Mouse (Mus musculus) MEL (cell line): ENCODE data around the gene Ndufb6. TPM values are rescaled to one million over a fixed set of nuclear protein-coding genes. Genes with fewer than 3 reads are reported as not detected.

Source experiments
- DNase-seq: peaks from one replicate; pipeline ENCODE4 v3.0.0; 2011; ENCODE audit warnings: low read depth, low spot score
- H3K27ac ChIP-seq: 2 replicates; pipeline ENCODE4 v1.5.1; 2012; ENCODE audit warnings: low read depth, mild to moderate bottlenecking, control low read depth, low read length, moderate library complexity; ENCODE audit not compliant: control insufficient read depth
- H3K27me3 ChIP-seq, 2 experiments: fragments of 150-350 bp in 1 of 2; sonication (generic) in 1 of 2; 2 replicates each; pipeline ENCODE4 v1.6.1; 2012; ENCODE audit warnings: low read length in 2 of 2, mild to moderate bottlenecking in 2 of 2, improper control_type of control experiment in 1 of 2, moderate library complexity in 1 of 2; ENCODE audit not compliant: insufficient read depth in 2 of 2, control insufficient read depth in 1 of 2
- H3K36me3 ChIP-seq, 2 experiments: 2 replicates each; pipeline ENCODE4 v1.6.1; 2012 to 2014; ENCODE audit warnings: low read length in 2 of 2, improper control_type of control experiment in 1 of 2, inconsistent platforms in 1 of 2, mild to moderate bottlenecking in 1 of 2; ENCODE audit not compliant: insufficient read depth in 2 of 2, control insufficient read depth in 1 of 2
- H3K4me1 ChIP-seq, 2 experiments: fragments of 150-350 bp in 1 of 2; sonication (generic) in 1 of 2; 2 replicates each; pipeline ENCODE4 v1.6.1; 2012; ENCODE audit warnings: low read length in 2 of 2, improper control_type of control experiment in 1 of 2, mild to moderate bottlenecking in 1 of 2; ENCODE audit not compliant: insufficient read depth in 2 of 2, control insufficient read depth in 1 of 2
- H3K4me3 ChIP-seq, 2 experiments: fragments of 150-350 bp in 1 of 2; sonication (generic) in 1 of 2; 2 replicates each; pipeline ENCODE4 v1.5.1; 2012; ENCODE audit warnings: low read depth in 2 of 2, low read length in 2 of 2, mild to moderate bottlenecking in 2 of 2, moderate library complexity in 2 of 2, control low read depth in 1 of 2, improper control_type of control experiment in 1 of 2; ENCODE audit not compliant: control insufficient read depth in 1 of 2, insufficient read depth in 1 of 2
- H3K79me2 ChIP-seq: 2 replicates; pipeline ENCODE4 v1.6.1; 2012; ENCODE audit warnings: mild to moderate bottlenecking, low read length, moderate library complexity; ENCODE audit not compliant: control insufficient read depth, poor library complexity, insufficient read depth
- H3K9ac ChIP-seq: 2 replicates; pipeline ENCODE4 v1.6.1; 2012; ENCODE audit warnings: low read depth, mild to moderate bottlenecking, control low read depth, low read length, moderate library complexity; ENCODE audit not compliant: control insufficient read depth, poor library complexity, severe bottlenecking
- H3K9me3 ChIP-seq: fragments of 150-350 bp; sonication (generic); replicated peaks from 2 replicates; pipeline ENCODE4 v1.6.1; 2012; ENCODE audit warnings: mild to moderate bottlenecking, low read length, improper control_type of control experiment, moderate library complexity; ENCODE audit not compliant: insufficient read depth
- CHD1 ChIP-seq: IDR thresholded peaks from 2 replicates; pipeline ENCODE4 v1.6.1; 2012; ENCODE audit warnings: low read depth, mild to moderate bottlenecking, inconsistent platforms, low read length, improper control_type of control experiment
- CTCF ChIP-seq, 3 experiments: IDR thresholded peaks in 2 of 3; conservative IDR thresholded peaks in 1 of 3; 2 replicates each; pipeline ENCODE4 v1.5.1; 2011 to 2012; ENCODE audit warnings: low read length in 3 of 3, low read depth in 2 of 3, mild to moderate bottlenecking in 2 of 3, improper control_type of control experiment in 1 of 3, inconsistent platforms in 1 of 3, mixed read lengths in 1 of 3, moderate library complexity in 1 of 3; ENCODE audit not compliant: control insufficient read depth in 1 of 3, insufficient read depth in 1 of 3, poor library complexity in 1 of 3, severe bottlenecking in 1 of 3
- E2F4 ChIP-seq: IDR thresholded peaks from 2 replicates; pipeline ENCODE4 v1.6.1; 2011; ENCODE audit warnings: low read depth, low read length, improper control_type of control experiment, borderline replicate concordance
- ELF1 ChIP-seq: IDR thresholded peaks from 2 replicates; pipeline ENCODE4 v1.6.1; 2014; ENCODE audit warnings: low read depth, mild to moderate bottlenecking, inconsistent platforms, low read length, improper control_type of control experiment, moderate library complexity
- EP300 ChIP-seq, 2 experiments: IDR thresholded peaks; 2 replicates each; pipeline ENCODE4 v1.6.1; 2011; ENCODE audit warnings: improper control_type of control experiment in 2 of 2, low read length in 2 of 2, low read depth in 1 of 2, mild to moderate bottlenecking in 1 of 2
- ETS1 ChIP-seq: IDR thresholded peaks from 2 replicates; pipeline ENCODE4 v1.6.1; 2012; ENCODE audit warnings: low read depth, mild to moderate bottlenecking, inconsistent platforms, low read length, improper control_type of control experiment, moderate library complexity
- GABPA ChIP-seq: IDR thresholded peaks from 2 replicates; pipeline ENCODE4 v1.6.1; 2012; ENCODE audit warnings: low read depth, mild to moderate bottlenecking, inconsistent platforms, low read length, improper control_type of control experiment, moderate library complexity
- GATA1 ChIP-seq: IDR thresholded peaks from 2 replicates; pipeline ENCODE4 v1.6.1; 2011; ENCODE audit warnings: low read depth, low read length, improper control_type of control experiment
- JUND ChIP-seq: IDR thresholded peaks from 2 replicates; pipeline ENCODE4 v1.6.1; 2011; ENCODE audit warnings: low read depth, mild to moderate bottlenecking, improper control_type of control experiment, low read length
- KAT2A ChIP-seq: conservative IDR thresholded peaks from 2 replicates; pipeline ENCODE4 v1.6.1; 2012; ENCODE audit warnings: low read depth, low read length, improper control_type of control experiment, inconsistent platforms
- MAFK ChIP-seq: IDR thresholded peaks from 2 replicates; pipeline ENCODE4 v1.6.1; 2011; ENCODE audit warnings: low read depth, mild to moderate bottlenecking, low read length, improper control_type of control experiment, borderline replicate concordance
- MEF2A ChIP-seq: IDR thresholded peaks from 2 replicates; pipeline ENCODE4 v1.6.1; 2014; ENCODE audit warnings: low read depth, mild to moderate bottlenecking, inconsistent platforms, low read length, improper control_type of control experiment; ENCODE audit not compliant: poor library complexity, insufficient replicate concordance, severe bottlenecking; ENCODE audit errors: extremely low read depth
- MXI1 ChIP-seq: IDR thresholded peaks from 2 replicates; pipeline ENCODE4 v1.6.1; 2011; ENCODE audit warnings: mild to moderate bottlenecking, low read depth, low read length, improper control_type of control experiment
- MYB ChIP-seq: IDR thresholded peaks from 2 replicates; pipeline ENCODE4 v1.6.1; 2011; ENCODE audit warnings: mild to moderate bottlenecking, low read depth, low read length, improper control_type of control experiment
- NELFE ChIP-seq: IDR thresholded peaks from 2 replicates; pipeline ENCODE4 v1.6.1; 2011; ENCODE audit warnings: low read depth, low read length, improper control_type of control experiment
- RAD21 ChIP-seq: IDR thresholded peaks from 2 replicates; pipeline ENCODE4 v1.6.1; 2011; ENCODE audit warnings: mild to moderate bottlenecking, low read depth, low read length, improper control_type of control experiment
- SMC3 ChIP-seq: IDR thresholded peaks from 2 replicates; pipeline ENCODE4 v1.6.1; 2011; ENCODE audit warnings: low read depth, low read length, improper control_type of control experiment
- TAL1 ChIP-seq: IDR thresholded peaks from 2 replicates; pipeline ENCODE4 v1.6.1; 2012; ENCODE audit warnings: mild to moderate bottlenecking, inconsistent platforms, low read length, moderate library complexity, mixed read lengths
- TCF12 ChIP-seq: IDR thresholded peaks from 2 replicates; pipeline ENCODE4 v1.6.1; 2014; ENCODE audit warnings: low read depth, mild to moderate bottlenecking, inconsistent platforms, low read length, improper control_type of control experiment, moderate library complexity
- UBTF ChIP-seq: IDR thresholded peaks from 2 replicates; pipeline ENCODE4 v1.6.1; 2012; ENCODE audit warnings: low read depth, mild to moderate bottlenecking, inconsistent platforms, low read length, improper control_type of control experiment, moderate library complexity, borderline replicate concordance; ENCODE audit not compliant: insufficient read depth
- USF1 ChIP-seq: IDR thresholded peaks from 2 replicates; pipeline ENCODE4 v1.6.1; 2014; ENCODE audit warnings: low read depth, mild to moderate bottlenecking, inconsistent platforms, low read length, improper control_type of control experiment, moderate library complexity
- USF2 ChIP-seq, 2 experiments: IDR thresholded peaks; 2 replicates each; pipeline ENCODE4 v1.6.1; 2011 to 2012; ENCODE audit warnings: improper control_type of control experiment in 2 of 2, low read length in 2 of 2, borderline replicate concordance in 1 of 2, inconsistent platforms in 1 of 2, low read depth in 1 of 2, mild to moderate bottlenecking in 1 of 2; ENCODE audit not compliant: insufficient read depth in 1 of 2
- ZC3H11A ChIP-seq: IDR thresholded peaks from 2 replicates; pipeline ENCODE4 v1.6.1; 2012; ENCODE audit warnings: low read depth, mild to moderate bottlenecking, inconsistent platforms, low read length, improper control_type of control experiment
- ZKSCAN1 ChIP-seq: IDR thresholded peaks from 2 replicates; pipeline ENCODE4 v1.6.1; 2012; ENCODE audit warnings: low read depth, mild to moderate bottlenecking, inconsistent platforms, low read length, improper control_type of control experiment, moderate library complexity
- ZNF384 ChIP-seq: IDR thresholded peaks from 2 replicates; pipeline ENCODE4 v1.6.1; 2012; ENCODE audit warnings: low read depth, mild to moderate bottlenecking, inconsistent platforms, low read length, improper control_type of control experiment
- polyA plus RNA-seq, 2 experiments: library from polyadenylated mRNA; stranded (reverse) in 1 of 2; unstranded in 1 of 2; fragments of >175 nt in 1 of 2; fragments of >200 nt in 1 of 2; gene quantifications; 2 replicates each; pipeline versions ENCODE4 v1.2.1 to v1.2.4; 2012; ENCODE audit warnings: low replicate concordance in 2 of 2, low read depth in 1 of 2; ENCODE audit not compliant: insufficient read length in 2 of 2, insufficient read depth in 1 of 2, missing spikeins in 1 of 2
- total RNA-seq: library from RNA; depleted of rRNA; stranded (reverse); fragments of 300-350 nt; gene quantifications from 2 replicates; pipeline ENCODE4 v1.2.3, GENCODE M21; 2012

Gene Ndufb6
- total and polyA plus RNA-seq, 3 experiments = 146 to 229 TPM; not detected in 1

DNA sequence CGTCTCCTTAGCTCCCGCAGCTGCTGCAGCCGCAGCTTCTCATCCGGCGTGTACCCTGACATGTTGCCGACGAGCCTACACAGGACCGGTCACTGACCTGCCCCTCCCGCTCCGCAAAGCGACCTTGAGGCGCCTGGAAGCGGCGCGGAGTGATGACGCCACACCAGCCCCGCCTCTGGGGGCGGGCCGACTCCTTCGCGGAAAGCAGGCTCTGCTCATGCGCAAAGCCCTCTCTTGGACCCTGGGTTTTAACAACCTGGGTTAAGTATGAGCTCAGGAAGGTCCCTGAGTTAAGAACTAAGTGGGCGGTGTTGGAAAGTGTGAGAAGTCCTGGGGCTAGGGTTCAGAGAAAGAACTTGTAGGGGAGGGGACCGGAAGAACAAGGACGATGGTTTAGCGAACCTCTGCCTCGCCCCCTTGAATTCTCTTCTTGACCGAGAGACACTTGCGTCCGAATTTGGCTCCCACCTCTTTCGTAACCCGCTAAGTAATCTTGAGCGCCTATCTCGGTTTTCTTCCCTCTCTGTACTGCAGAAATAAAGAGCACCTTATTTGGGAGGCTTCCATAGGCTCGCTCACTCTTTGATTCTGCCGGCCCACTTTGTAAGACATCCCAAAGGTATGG lies at the start of gene Ndufb6 (continued):
- no peak for TF ChIP-seq ETS1
- TF ChIP-seq ELF1 = peak; percentile 84
- TF ChIP-seq CHD1 = no peak

DNA sequence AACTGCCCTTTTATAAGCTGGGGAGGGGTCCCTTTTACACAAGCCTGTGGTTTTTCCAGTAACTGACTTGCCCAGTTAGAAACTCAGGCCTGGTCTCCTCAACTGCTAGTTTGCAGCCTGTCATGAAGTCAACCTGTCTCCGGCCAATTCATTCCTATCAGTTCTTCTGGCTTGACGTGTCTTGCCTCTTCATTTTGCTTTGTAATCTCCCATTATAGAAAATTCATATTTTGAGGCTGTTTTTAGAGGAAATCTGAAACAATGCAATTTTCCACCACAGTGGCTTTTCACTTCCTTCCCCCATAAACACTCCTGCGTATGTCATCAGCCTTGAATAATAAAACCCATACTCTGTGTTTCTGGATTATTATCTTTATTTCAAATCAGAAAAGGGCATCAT lies 47.9 kb upstream of the Ndufb6 start:
- H3K4me1 ChIP-seq = peaks cover 15 to 22% of the 10 kb centered on the region in 2 experiments
- H3K79me2 ChIP-seq = no peaks in the 10 kb centered on the region
- no peak overlapping the region for H3K4me3 ChIP-seq
- H3K36me3 ChIP-seq = peaks cover 0 to 23% of the 10 kb centered on the region in 2 experiments; a peak in 2 of 4 replicates
- H3K27ac ChIP-seq = no peak overlapping the region
- no peaks in the 10 kb centered on the region for H3K27me3 ChIP-seq
- H3K9me3 ChIP-seq = no peaks in the 10 kb centered on the region
- DNase-seq = no peak
- H3K9ac ChIP-seq = no peak overlapping the region
- no peak for TF ChIP-seq MYB

DNA sequence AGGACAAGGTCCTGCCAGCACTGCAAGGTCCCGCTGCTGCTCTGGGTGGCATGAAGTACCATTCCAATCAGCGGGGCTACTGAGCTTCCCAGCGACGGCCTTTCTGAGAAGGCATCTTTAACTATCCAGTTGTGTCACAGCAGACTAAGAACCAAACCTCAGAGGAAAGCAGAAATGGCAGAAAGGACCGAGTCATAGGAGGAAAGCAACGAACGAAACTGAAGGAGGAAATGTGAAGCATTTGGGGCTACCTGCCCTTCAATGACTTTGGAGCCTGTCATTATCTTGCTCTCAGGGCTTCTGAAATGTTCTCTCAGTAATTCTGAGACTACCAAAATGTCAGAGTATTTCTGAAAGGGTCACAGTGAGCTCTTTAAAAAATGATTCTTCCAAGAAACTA lies 45.4 kb upstream of the Ndufb6 start:
- no peak overlapping the region for H3K27ac ChIP-seq
- DNase-seq = no peak
- no peak overlapping the region for H3K4me3 ChIP-seq

DNA sequence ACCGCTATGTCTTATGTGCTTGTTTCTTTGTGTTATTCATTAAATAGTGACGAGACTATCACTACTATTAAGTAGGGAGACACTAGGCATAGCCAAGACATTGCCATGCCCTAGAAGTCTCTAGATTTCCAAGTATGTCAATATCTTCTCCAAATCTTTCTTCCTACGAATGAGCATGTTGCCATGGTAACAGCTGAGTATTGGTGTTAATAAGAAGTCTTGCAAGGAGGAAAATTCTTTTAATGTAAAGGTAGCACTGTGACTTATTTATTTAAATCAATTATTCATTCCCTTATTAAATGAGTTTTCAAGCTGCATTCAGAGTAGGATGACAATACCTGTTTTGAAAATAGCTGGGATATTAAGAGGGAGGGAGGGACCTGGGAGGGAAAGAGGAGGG lies 38.2 kb upstream of the Ndufb6 start:
- no peak for DNase-seq
- peaks cover 0 to 9% of the 10 kb centered on the region in 2 experiments; a peak in 2 of 4 replicates for H3K4me1 ChIP-seq
- no peak overlapping the region for H3K27ac ChIP-seq
- H3K27me3 ChIP-seq = no peaks in the 10 kb centered on the region; a peak in 1 of 4 replicates
- H3K79me2 ChIP-seq = no peaks in the 10 kb centered on the region
- H3K9ac ChIP-seq = no peak overlapping the region
- H3K9me3 ChIP-seq = no peaks in the 10 kb centered on the region
- H3K4me3 ChIP-seq = no peak overlapping the region
- H3K36me3 ChIP-seq = peaks cover 0 to 7% of the 10 kb centered on the region in 2 experiments; a peak in 2 of 4 replicates
- no peak for TF ChIP-seq ZNF384
- TF ChIP-seq USF1 = no peak
- TF ChIP-seq GATA1 = no peak
- no peak for TF ChIP-seq TAL1
- TF ChIP-seq MXI1 = no peak
- TF ChIP-seq CTCF (IDR thresholded peaks at IDR 0.05 in 2 of 3, conservative IDR thresholded peaks at IDR 0.05 in 1 of 3; ENCODE audit: control insufficient read depth in 1 of 3, insufficient read depth in 1 of 3, low read depth in 2 of 3, low read length in 3 of 3, poor library complexity in 1 of 3, severe bottlenecking in 1 of 3) = no peak
- no peak for TF ChIP-seq CHD1
- no peak for TF ChIP-seq KAT2A
- TF ChIP-seq TCF12 = no peak
- TF ChIP-seq ZKSCAN1 = no peak
- no peak for TF ChIP-seq SMC3
- no peak for TF ChIP-seq ZC3H11A
- TF ChIP-seq EP300 (IDR thresholded peaks at IDR 0.05; ENCODE audit: low read depth in 1 of 2, low read length in 2 of 2) = no peak
- TF ChIP-seq NELFE = no peak
- TF ChIP-seq ELF1 = no peak
- no peak for TF ChIP-seq RAD21
- no peak for TF ChIP-seq ETS1

More for the DNA sequence above, 45.4 kb upstream of the Ndufb6 start:
- Histone ChIP-seq H3K9ac (no peak overlapping the region), H3K9me3 (no peaks in the 10 kb centered on the region), H3K4me1 (peaks cover 15 to 19% of the 10 kb centered on the region in 2 experiments), H3K27me3 (no peaks in the 10 kb centered on the region; a peak in 1 of 4 replicates), H3K79me2 (no peaks in the 10 kb centered on the region), H3K36me3 (peaks cover 0 to 19% of the 10 kb centered on the region in 2 experiments; a peak in 2 of 4 replicates)
- TF ChIP-seq MAFK = no peak
- no peak for TF ChIP-seq JUND
- no peak for TF ChIP-seq ZNF384
- TF ChIP-seq CTCF (IDR thresholded peaks at IDR 0.05 in 2 of 3, conservative IDR thresholded peaks at IDR 0.05 in 1 of 3; ENCODE audit: control insufficient read depth in 1 of 3, insufficient read depth in 1 of 3, low read depth in 2 of 3, low read length in 3 of 3, poor library complexity in 1 of 3, severe bottlenecking in 1 of 3) = no peak
- no peak for TF ChIP-seq KAT2A
- no peak for TF ChIP-seq MEF2A
- no peak for TF ChIP-seq ZKSCAN1
- no peak for TF ChIP-seq SMC3
- no peak for TF ChIP-seq TCF12
- no peak for TF ChIP-seq USF2 (IDR thresholded peaks at IDR 0.05; ENCODE audit: borderline replicate concordance in 1 of 2, insufficient read depth in 1 of 2, low read depth in 1 of 2, low read length in 2 of 2)
- no peak for TF ChIP-seq GABPA
- no peak for TF ChIP-seq UBTF
- no peak for TF ChIP-seq E2F4
- no peak for TF ChIP-seq USF1
